Mouse (Mus musculus): ENCODE data around the gene Vmn1r40. TPM values are rescaled to one million over a fixed set of nuclear protein-coding genes. Genes with fewer than 3 reads are reported as not detected.

Vmn1r40 gene
- total RNA-seq, 4 experiments from 2014 or later, result not detected

Other genes with a start within 250 kb of the Vmn1r40 start
- gene Chchd6, start 111.9 kb upstream of the Vmn1r40 start, total RNA-seq (2022), result 10 to 100 TPM; 10.1 to 12.9 (median 11.5) TPM
- 10 to 100 TPM; 14.6 to 17.0 (median 15.0) TPM for gene Txnrd3, start 63.6 kb upstream of the Vmn1r40 start, total RNA-seq (2022)
- gene Vmn1r41, start 33.2 kb downstream of the Vmn1r40 start, total RNA-seq (2022), result not detected
- gene Vmn1r42, start 168.9 kb downstream of the Vmn1r40 start, total RNA-seq (2022), result under 1 TPM; 0.09 to 0.41 (median 0.22) TPM
- under 1 TPM in 1 of 4 experiments, not detected in 3; 0.03 TPM for gene Vmn1r43, start 168.9 kb downstream of the Vmn1r40 start, total RNA-seq (2022)
- not detected for gene Vmn1r44, start 176.1 kb downstream of the Vmn1r40 start, total RNA-seq (2022)
- gene Vmn1r45, start 233.1 kb downstream of the Vmn1r40 start, total RNA-seq (2022), result not detected